Mouse (Mus musculus) intestine, postnatal 0 days (tissue): ENCODE data around the gene Pde11a. TPM values are rescaled to one million over a fixed set of nuclear protein-coding genes. Genes with fewer than 3 reads are reported as not detected.

Experiments used
- ATAC-seq: fragments of 200-750 bp; cut with Nextera tagmentation; 2 replicates; pipeline ENCODE4 v1.8.0; 2017; ENCODE audit warnings: mild to moderate bottlenecking, moderate TSS enrichment, moderate library complexity
- H3K27ac ChIP-seq: fragments of 300-500 bp; sonication (generic); 2 replicates; pipeline ENCODE4 v1.5.1; 2014; ENCODE audit warnings: mild to moderate bottlenecking, low read depth, low read length, moderate library complexity
- H3K27me3 ChIP-seq: fragments of 300-500 bp; sonication (generic); replicated peaks from 2 replicates; pipeline ENCODE4 v1.6.1; 2014; ENCODE audit warnings: low read length, mixed read lengths; ENCODE audit not compliant: control insufficient read depth, insufficient read depth
- H3K36me3 ChIP-seq: fragments of 300-500 bp; sonication (generic); 2 replicates; pipeline ENCODE4 v1.6.1; 2014; ENCODE audit warnings: mild to moderate bottlenecking, moderate library complexity; ENCODE audit not compliant: control insufficient read depth, insufficient read depth
- H3K4me1 ChIP-seq: fragments of 300-500 bp; sonication (generic); replicated peaks from 2 replicates; pipeline ENCODE4 v1.6.1; 2014; ENCODE audit warnings: antibody characterized with exemption, low read length, mixed read lengths; ENCODE audit not compliant: control insufficient read depth, insufficient read depth
- H3K4me2 ChIP-seq: fragments of 300-500 bp; sonication (generic); replicated peaks from 2 replicates; pipeline ENCODE4 v1.6.1; 2014; ENCODE audit warnings: low read depth, mild to moderate bottlenecking, moderate library complexity
- H3K4me3 ChIP-seq: fragments of 300-500 bp; sonication (generic); 2 replicates; pipeline ENCODE4 v1.5.1; 2014; ENCODE audit warnings: low read depth, low read length
- H3K9ac ChIP-seq: fragments of 300-500 bp; sonication (generic); 2 replicates; pipeline ENCODE4 v1.6.1; 2014; ENCODE audit warnings: mild to moderate bottlenecking, low read depth, low read length
- H3K9me3 ChIP-seq: fragments of 300-500 bp; sonication (generic); 2 replicates; pipeline ENCODE4 v1.6.1; 2016; ENCODE audit warnings: mixed run types; ENCODE audit not compliant: control insufficient read depth
- CTCF ChIP-seq: sonication (generic); IDR thresholded peaks from 2 replicates; pipeline ENCODE4 v1.5.1; 2016; ENCODE audit warnings: low read depth, mild to moderate bottlenecking, control low read depth, antibody characterized with exemption, moderate library complexity
- WGBS: fragments of 180-500 bp; shearing (Covaris S2); extraction: QIAGEN DNeasy Blood & Tissue Kit; methylation state at CpG from one replicate; pipeline ENCODE4 v1.1.7; 2014; 5-methylcytosine and 5-hydroxymethylcytosine counted together
- polyA plus RNA-seq: library from polyadenylated mRNA; unstranded; fragments of >200 nt; fragmentation: Nextera tagmentation; extraction: Ambion mirVana; gene quantifications from 2 replicates; pipeline ENCODE4 v1.2.1, GENCODE M21; 2015

The Pde11a gene
- polyA plus RNA-seq, 1 experiment from 2014 or later, result 0.17 TPM

- ATAC-seq, result no peak
- Histone ChIP-seq H3K9ac (no peak overlapping the region), H3K27ac (no peak overlapping the region)
Measured at GRCm38 (mm10) chr2:76220364-76221108, 118.0 kb downstream of the Pde11a start.

GRCm38 (mm10) chr2:76219540-76219939 lies 119.0 kb downstream of the Pde11a start:
- no peak for TF ChIP-seq CTCF
- no peak overlapping the region for H3K27ac ChIP-seq
- H3K4me3 ChIP-seq, result no peak overlapping the region
- 80% methylated on average over 6 of the region's 6 CpGs for WGBS
- ATAC-seq, result no peak
- H3K9me3 ChIP-seq, result no peaks in the 10 kb centered on the region
- H3K4me1 ChIP-seq, result no peaks in the 10 kb centered on the region
- H3K36me3 ChIP-seq, result no peaks in the 10 kb centered on the region
- no peak overlapping the region for H3K9ac ChIP-seq
- no peak overlapping the region for H3K4me2 ChIP-seq
- H3K27me3 ChIP-seq, result no peaks in the 10 kb centered on the region

More at GRCm38 (mm10) chr2:76220364-76221108, 118.0 kb downstream of the Pde11a start:
- H3K27me3 ChIP-seq, result no peaks in the 10 kb centered on the region
- no peak for TF ChIP-seq CTCF
- no peaks in the 10 kb centered on the region for H3K9me3 ChIP-seq
- no peaks in the 10 kb centered on the region for H3K4me1 ChIP-seq
- H3K36me3 ChIP-seq, result no peaks in the 10 kb centered on the region
- WGBS, result 66% methylated on average over 6 of the region's 6 CpGs
- no peak overlapping the region for H3K4me3 ChIP-seq
- no peak overlapping the region for H3K4me2 ChIP-seq

- Histone ChIP-seq H3K27me3 (no peaks in the 10 kb centered on the region), H3K27ac (no peak overlapping the region), H3K9ac (no peak overlapping the region), H3K4me1 (no peaks in the 10 kb centered on the region), H3K4me3 (no peak overlapping the region), H3K4me2 (no peak overlapping the region), H3K9me3 (no peaks in the 10 kb centered on the region), H3K36me3 (no peaks in the 10 kb centered on the region)
- no peak for ATAC-seq
- TF ChIP-seq CTCF, result peak; percentile 75
- WGBS, result 66% methylated on average over 7 of the region's 7 CpGs
Measured at GRCm38 (mm10) chr2:76216146-76216545, 122.4 kb downstream of the Pde11a start.

- Histone ChIP-seq H3K9ac (no peak overlapping the region), H3K36me3 (no peaks in the 10 kb centered on the region), H3K4me2 (no peak overlapping the region), H3K4me1 (no peaks in the 10 kb centered on the region), H3K4me3 (no peak overlapping the region), H3K9me3 (no peaks in the 10 kb centered on the region), H3K27ac (no peak overlapping the region), H3K27me3 (no peaks in the 10 kb centered on the region)
- ATAC-seq, result no peak
- WGBS, result 84% methylated on average over 9 of the region's 9 CpGs
- no peak for TF ChIP-seq CTCF
Measured at GRCm38 (mm10) chr2:76215219-76215618, 123.4 kb downstream of the Pde11a start.

- Histone ChIP-seq H3K27ac (no peak overlapping the region), H3K36me3 (no peaks in the 10 kb centered on the region), H3K9me3 (no peaks in the 10 kb centered on the region), H3K4me1 (no peaks in the 10 kb centered on the region), H3K27me3 (no peaks in the 10 kb centered on the region), H3K9ac (no peak overlapping the region), H3K4me2 (no peak overlapping the region), H3K4me3 (no peak overlapping the region)
- no peak for TF ChIP-seq CTCF
- no peak for ATAC-seq
- 32% methylated on average over 1 of the region's 1 CpGs for WGBS
Measured at GRCm38 (mm10) chr2:76185126-76185525, 153.4 kb downstream of the Pde11a start.

GRCm38 (mm10) chr2:76162822-76163221 lies 175.8 kb downstream of the Pde11a start:
- H3K9me3 ChIP-seq, result no peaks in the 10 kb centered on the region
- H3K4me1 ChIP-seq, result no peaks in the 10 kb centered on the region
- H3K4me3 ChIP-seq, result no peak overlapping the region
- TF ChIP-seq CTCF, result no peak
- no peaks in the 10 kb centered on the region for H3K27me3 ChIP-seq
- ATAC-seq, result no peak
- H3K36me3 ChIP-seq, result no peaks in the 10 kb centered on the region
- no peak overlapping the region for H3K9ac ChIP-seq
- H3K4me2 ChIP-seq, result no peak overlapping the region
- WGBS, result 82% methylated on average over 4 of the region's 4 CpGs
- H3K27ac ChIP-seq, result no peak overlapping the region
